Comparison of ENCODE assay signal across 21 mouse cellular contexts in genomic region chr12:39526535-39527215, GRCm38 (mm10).
DNase-seq lines count a peak whose midpoint lies in the region; ATAC-seq and TF ChIP-seq lines count a peak whose summit lies in the region.
"Had no signal": no experiment of that assay in that cellular context is flagged by ENCODE, and none has a peak within 500 bp of the region (broad histone marks: within the 10 kb centered on the region; RNA-seq: fewer than 3 reads in every experiment).

No protein-coding gene starts in this region.

- no peaks in the 10 kb centered on the region for H3K27me3 ChIP-seq in midbrain, embryonic 10.5 days (ENCODE audit: low read depth, poor library complexity, severe bottlenecking)
- no peaks in the 10 kb centered on the region for H3K27me3 ChIP-seq in midbrain, postnatal 0 days (ENCODE audit: insufficient read depth, low read length)
- H3K27me3 ChIP-seq in forebrain, embryonic 14.5 days (replicated peaks; ENCODE audit: control insufficient read depth, insufficient read depth, low read length), result no peaks in the 10 kb centered on the region
- H3K27me3 ChIP-seq in midbrain, embryonic 12.5 days, result no peaks in the 10 kb centered on the region
- no peaks in the 10 kb centered on the region for H3K27me3 ChIP-seq in midbrain, embryonic 16.5 days (ENCODE audit: control insufficient read depth, insufficient read depth, low read depth, low read length)
- no peaks in the 10 kb centered on the region for H3K27me3 ChIP-seq in heart, embryonic 10.5 days (ENCODE audit: insufficient read depth, poor library complexity, severe bottlenecking)
- no peaks in the 10 kb centered on the region for H3K27me3 ChIP-seq in limb, embryonic 10.5 days (ENCODE audit: low read depth, poor library complexity, severe bottlenecking)
- H3K27me3 ChIP-seq: CH12.LX; embryonic facial prominence, embryonic 12.5 days; heart, embryonic 13.5 days; hindbrain, embryonic 15.5 days had no signal

- peak overlapping the region; percentile 64; the same call in 1 of the 2 replicates for H3K27ac ChIP-seq in midbrain, embryonic 10.5 days (replicated peaks)
- no peak overlapping the region for H3K27ac ChIP-seq in midbrain, postnatal 0 days (ENCODE audit: low read depth, low read length)
- H3K27ac ChIP-seq in forebrain, embryonic 14.5 days (ENCODE audit: low read depth, low read length), result no peak overlapping the region
- H3K27ac ChIP-seq in midbrain, embryonic 12.5 days (replicated peaks), result peak overlapping the region; percentile 73
- no peak overlapping the region for H3K27ac ChIP-seq in midbrain, embryonic 16.5 days (ENCODE audit: low read length)
- H3K27ac ChIP-seq in heart, embryonic 10.5 days, result no peak overlapping the region
- H3K27ac ChIP-seq in limb, embryonic 10.5 days, result no peak overlapping the region
- H3K27ac ChIP-seq: embryonic facial prominence, embryonic 12.5 days; heart, embryonic 13.5 days; hindbrain, embryonic 15.5 days had no signal

- TF ChIP-seq CTCF in midbrain, postnatal 0 days (IDR thresholded peaks at IDR 0.05), result no peak

- no peaks in the 10 kb centered on the region for H3K9me3 ChIP-seq in midbrain, embryonic 10.5 days (replicated peaks)
- H3K9me3 ChIP-seq in midbrain, postnatal 0 days (ENCODE audit: low read length), result no peaks in the 10 kb centered on the region
- no peaks in the 10 kb centered on the region for H3K9me3 ChIP-seq in forebrain, embryonic 14.5 days (replicated peaks; ENCODE audit: control insufficient read depth, low read length)
- H3K9me3 ChIP-seq in midbrain, embryonic 12.5 days, result no peaks in the 10 kb centered on the region
- no peaks in the 10 kb centered on the region for H3K9me3 ChIP-seq in midbrain, embryonic 16.5 days (replicated peaks; ENCODE audit: control insufficient read depth, low read length, poor library complexity, severe bottlenecking)
- no peaks in the 10 kb centered on the region for H3K9me3 ChIP-seq in heart, embryonic 10.5 days
- no peaks in the 10 kb centered on the region for H3K9me3 ChIP-seq in limb, embryonic 10.5 days (replicated peaks)
- H3K9me3 ChIP-seq: embryonic facial prominence, embryonic 12.5 days; heart, embryonic 13.5 days; hindbrain, embryonic 15.5 days had no signal

- H3K9ac ChIP-seq in midbrain, postnatal 0 days (replicated peaks; ENCODE audit: low read length, poor library complexity, severe bottlenecking), result no peak overlapping the region
- H3K9ac ChIP-seq in forebrain, embryonic 14.5 days (ENCODE audit: low read length), result no peak overlapping the region
- no peak overlapping the region for H3K9ac ChIP-seq in midbrain, embryonic 12.5 days (replicated peaks)
- H3K9ac ChIP-seq in midbrain, embryonic 16.5 days (ENCODE audit: low read depth, low read length), result no peak overlapping the region
- H3K9ac ChIP-seq: embryonic facial prominence, embryonic 12.5 days; heart, embryonic 13.5 days; hindbrain, embryonic 15.5 days had no signal

- no peaks in the 10 kb centered on the region for H3K36me3 ChIP-seq in midbrain, embryonic 10.5 days
- no peaks in the 10 kb centered on the region for H3K36me3 ChIP-seq in midbrain, postnatal 0 days (ENCODE audit: insufficient read depth, low read length)
- H3K36me3 ChIP-seq in forebrain, embryonic 14.5 days (ENCODE audit: control insufficient read depth, insufficient read depth, low read length), result no peaks in the 10 kb centered on the region
- H3K36me3 ChIP-seq in midbrain, embryonic 12.5 days, result no peaks in the 10 kb centered on the region
- H3K36me3 ChIP-seq in midbrain, embryonic 16.5 days (ENCODE audit: control insufficient read depth, insufficient read depth, low read length), result no peaks in the 10 kb centered on the region
- H3K36me3 ChIP-seq in heart, embryonic 10.5 days, result no peaks in the 10 kb centered on the region
- no peaks in the 10 kb centered on the region for H3K36me3 ChIP-seq in limb, embryonic 10.5 days
- H3K36me3 ChIP-seq: embryonic facial prominence, embryonic 12.5 days; heart, embryonic 13.5 days; hindbrain, embryonic 15.5 days had no signal

- no peak for DNase-seq in midbrain, embryonic 10.5 days (ENCODE audit: low spot score)
- DNase-seq in midbrain, postnatal 0 days (ENCODE audit: low spot score), result no peak
- peak; percentile 49 for DNase-seq in forebrain, embryonic 14.5 days (ENCODE audit: low spot score)
- DNase-seq in heart, embryonic 10.5 days (ENCODE audit: low spot score), result no peak
- no peak for DNase-seq in limb, embryonic 10.5 days (ENCODE audit: low spot score)
- no peak for DNase-seq in left cerebral cortex, postnatal 10 days (ENCODE audit: extremely low spot score in 1 of 2, low spot score in 2 of 2)
- DNase-seq: adrenal gland, adult 8-10 months; adrenal gland, postnatal 36 days; cerebellum, adult 11 months; cerebellum, adult 9-10 months; cerebellum, postnatal 25 days; gastrocnemius, postnatal 10 days; heart, adult 18-20 months; heart, postnatal 36 days; kidney, adult 11 months had no signal

- no peak overlapping the region for H3K4me3 ChIP-seq in midbrain, embryonic 10.5 days
- no peak overlapping the region for H3K4me3 ChIP-seq in midbrain, postnatal 0 days (ENCODE audit: low read depth, low read length)
- H3K4me3 ChIP-seq in forebrain, embryonic 14.5 days (ENCODE audit: low read depth, low read length), result no peak overlapping the region
- H3K4me3 ChIP-seq in midbrain, embryonic 12.5 days, result no peak overlapping the region
- H3K4me3 ChIP-seq in midbrain, embryonic 16.5 days (ENCODE audit: low read depth, low read length), result no peak overlapping the region
- H3K4me3 ChIP-seq in heart, embryonic 10.5 days, result no peak overlapping the region
- H3K4me3 ChIP-seq in limb, embryonic 10.5 days, result no peak overlapping the region
- H3K4me3 ChIP-seq: embryonic facial prominence, embryonic 12.5 days; heart, embryonic 13.5 days; hindbrain, embryonic 15.5 days had no signal

- ATAC-seq in midbrain, postnatal 0 days (ENCODE audit: low FRiP score), result no peak
- peak; percentile 79 for ATAC-seq in forebrain, embryonic 14.5 days
- peak; percentile 83 for ATAC-seq in midbrain, embryonic 12.5 days (ENCODE audit: low FRiP score, low read depth)
- peak; percentile 36; the same call in 1 of the 2 replicates for ATAC-seq in midbrain, embryonic 16.5 days

- 71% methylated on average over 6 of the region's 6 CpGs for WGBS in midbrain, embryonic 10.5 days
- 31% methylated on average over 6 of the region's 6 CpGs for WGBS in midbrain, postnatal 0 days
- 25% methylated on average over 6 of the region's 6 CpGs for WGBS in forebrain, embryonic 14.5 days
- WGBS in midbrain, embryonic 12.5 days, result 36% methylated on average over 6 of the region's 6 CpGs
- WGBS in midbrain, embryonic 16.5 days, result 26% methylated on average over 6 of the region's 6 CpGs
- 76% methylated on average over 6 of the region's 6 CpGs for WGBS in heart, embryonic 10.5 days
- WGBS in limb, embryonic 10.5 days, result 84% methylated on average over 6 of the region's 6 CpGs

- H3K4me2 ChIP-seq in midbrain, postnatal 0 days (ENCODE audit: low read depth, low read length, poor library complexity, severe bottlenecking), result no peak overlapping the region
- H3K4me2 ChIP-seq in forebrain, embryonic 14.5 days (ENCODE audit: low read length), result no peak overlapping the region
- H3K4me2 ChIP-seq in midbrain, embryonic 12.5 days (replicated peaks), result peak overlapping the region; percentile 11; the same call in 1 of the 2 replicates
- H3K4me2 ChIP-seq in midbrain, embryonic 16.5 days (ENCODE audit: low read length), result no peak overlapping the region
- H3K4me2 ChIP-seq: embryonic facial prominence, embryonic 12.5 days; heart, embryonic 13.5 days; hindbrain, embryonic 15.5 days had no signal

- intact Hi-C loops in left cerebral cortex, postnatal 10 days (cut with DNase I), result no loop called here

- H3K4me1 ChIP-seq in midbrain, embryonic 10.5 days, result peaks cover 8% of the 10 kb centered on the region; the same call in 1 of the 2 replicates
- no peaks in the 10 kb centered on the region for H3K4me1 ChIP-seq in midbrain, postnatal 0 days (ENCODE audit: insufficient read depth, low read length)
- H3K4me1 ChIP-seq in forebrain, embryonic 14.5 days (ENCODE audit: control insufficient read depth, insufficient read depth, low read length), result no peaks in the 10 kb centered on the region
- no peaks in the 10 kb centered on the region for H3K4me1 ChIP-seq in midbrain, embryonic 12.5 days
- H3K4me1 ChIP-seq in midbrain, embryonic 16.5 days (ENCODE audit: control insufficient read depth, insufficient read depth, low read length), result no peaks in the 10 kb centered on the region; the same call in 1 of the 2 replicates
- H3K4me1 ChIP-seq in heart, embryonic 10.5 days, result no peaks in the 10 kb centered on the region
- no peaks in the 10 kb centered on the region for H3K4me1 ChIP-seq in limb, embryonic 10.5 days
- H3K4me1 ChIP-seq: embryonic facial prominence, embryonic 12.5 days; heart, embryonic 13.5 days; hindbrain, embryonic 15.5 days had no signal

Comparison
In these comparisons a context has a peak if more than half of its experiments do, and no peak if none do; other contexts are left out.
1. H3K27ac ChIP-seq: peak in midbrain, embryonic 10.5 days (single experiment) and midbrain, embryonic 12.5 days (single experiment); none in midbrain, postnatal 0 days (single experiment), forebrain, embryonic 14.5 days (single experiment), midbrain, embryonic 16.5 days (single experiment), heart, embryonic 10.5 days (single experiment) and limb, embryonic 10.5 days (single experiment).